Mouse (Mus musculus): Measurements from ENCODE around the gene Gtpbp2. TPM values are rescaled to one million over a fixed set of nuclear protein-coding genes. Genes with fewer than 3 reads are reported as not detected.

Gtpbp2 gene
- polyA plus RNA-seq, 1 experiment from 2014 or later: 37.6 TPM

DNA sequence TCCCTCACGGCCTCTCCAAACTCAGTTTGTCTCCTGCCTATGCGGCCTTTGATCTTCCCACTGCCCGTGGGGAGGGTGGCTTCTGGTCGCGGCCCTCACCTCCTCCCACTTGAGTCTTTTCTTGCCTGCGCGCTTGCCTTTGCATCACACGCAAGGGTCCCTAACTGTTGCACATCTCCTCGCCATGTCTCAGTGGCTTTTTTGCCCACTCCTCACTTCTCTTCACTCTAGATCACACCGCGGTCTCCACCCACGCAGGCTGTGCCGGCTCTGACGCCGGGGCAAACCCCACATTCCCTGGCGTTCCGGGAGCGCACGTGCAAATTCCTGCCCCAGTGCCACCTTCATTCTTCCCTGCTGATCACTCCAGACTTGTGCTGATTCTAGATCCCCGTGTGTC, 42.2 kb downstream of the Gtpbp2 start:
- DNase-seq (ENCODE audit: low spot score): no peak

DNA sequence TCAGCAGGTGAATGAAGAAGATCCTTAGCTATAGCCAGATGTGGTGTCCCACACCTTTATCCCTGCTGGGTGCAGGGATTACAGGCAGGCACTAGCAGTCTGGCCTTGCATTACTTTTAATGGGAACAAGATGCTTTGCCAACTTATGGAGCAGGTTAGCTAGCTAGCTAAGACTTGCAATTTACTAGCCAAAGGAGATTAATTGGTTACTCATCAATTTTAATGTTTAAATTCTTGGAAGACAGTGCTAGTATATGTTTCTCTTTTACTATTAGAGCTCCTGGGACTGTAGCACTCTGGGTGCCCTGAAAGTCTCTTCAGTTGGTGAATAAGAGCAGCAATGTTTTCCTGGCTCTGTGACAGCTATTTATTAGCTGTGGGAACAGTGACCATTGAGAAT, 45.8 kb downstream of the Gtpbp2 start:
- DNase-seq (ENCODE audit: low spot score): no peak

DNA sequence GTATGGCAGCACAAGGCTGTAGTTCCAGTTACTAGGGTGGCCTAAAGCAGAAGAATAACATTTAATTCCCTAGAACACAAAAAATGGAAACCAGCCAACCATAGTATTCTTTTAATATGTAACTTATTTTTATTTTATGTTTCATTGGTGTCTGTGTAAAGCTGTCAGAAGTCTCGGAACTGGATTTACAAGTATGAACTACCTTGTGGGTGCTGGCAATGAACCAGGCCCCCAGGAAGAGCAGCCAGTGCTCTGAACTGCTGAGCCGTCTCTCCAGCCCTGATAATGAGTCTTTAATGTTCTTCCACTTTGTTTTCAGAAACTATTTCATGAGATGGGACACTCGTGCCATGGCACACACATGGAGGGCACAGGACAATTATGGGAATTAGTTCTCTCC, 49.7 kb downstream of the Gtpbp2 start:
- no peak for DNase-seq (ENCODE audit: low spot score)

Other genes with a start within 250 kb of the Gtpbp2 start
- 1.1 and 1.3 TPM in 2 replicates for gene Vegfa, start 128.7 kb upstream of the Gtpbp2 start, polyA plus RNA-seq (2015; fragmentation: Nextera tagmentation; extraction: Ambion mirVana)
- gene Mrps18a, start 50.0 kb upstream of the Gtpbp2 start, polyA plus RNA-seq (2015; fragmentation: Nextera tagmentation; extraction: Ambion mirVana): 126 TPM in 2 replicates
- gene Rsph9, start 16.8 kb upstream of the Gtpbp2 start, polyA plus RNA-seq (2015; fragmentation: Nextera tagmentation; extraction: Ambion mirVana): 2.0 and 2.7 TPM in 2 replicates
- 61.6 and 62.3 TPM in 2 replicates for gene Mad2l1bp, start 7.5 kb upstream of the Gtpbp2 start, polyA plus RNA-seq (2015; fragmentation: Nextera tagmentation; extraction: Ambion mirVana)
- 21.5 and 24.0 TPM in 2 replicates for gene Polh, start 41.6 kb downstream of the Gtpbp2 start, polyA plus RNA-seq (2015; fragmentation: Nextera tagmentation; extraction: Ambion mirVana)
- gene Xpo5, start 41.8 kb downstream of the Gtpbp2 start, polyA plus RNA-seq (2015; fragmentation: Nextera tagmentation; extraction: Ambion mirVana): 25.2 and 26.8 TPM in 2 replicates
- 69.4 and 71.2 TPM in 2 replicates for gene Polr1c, start 87.0 kb downstream of the Gtpbp2 start, polyA plus RNA-seq (2015; fragmentation: Nextera tagmentation; extraction: Ambion mirVana)
- 119 and 124 TPM in 2 replicates for gene Yipf3, start 87.0 kb downstream of the Gtpbp2 start, polyA plus RNA-seq (2015; fragmentation: Nextera tagmentation; extraction: Ambion mirVana)
- gene Lrrc73, start 92.5 kb downstream of the Gtpbp2 start, polyA plus RNA-seq (2015; fragmentation: Nextera tagmentation; extraction: Ambion mirVana): 1.1 and 1.2 TPM in 2 replicates
- gene Tjap1, start 122.0 kb downstream of the Gtpbp2 start, polyA plus RNA-seq (2015; fragmentation: Nextera tagmentation; extraction: Ambion mirVana): 26.8 and 27.6 TPM in 2 replicates
- gene Dlk2, start 136.4 kb downstream of the Gtpbp2 start, polyA plus RNA-seq (2015; fragmentation: Nextera tagmentation; extraction: Ambion mirVana): 8.1 and 9.6 TPM in 2 replicates
- 3.5 and 4.0 TPM in 2 replicates for gene Abcc10, start 167.3 kb downstream of the Gtpbp2 start, polyA plus RNA-seq (2015; fragmentation: Nextera tagmentation; extraction: Ambion mirVana)
- gene Zfp318, start 222.7 kb downstream of the Gtpbp2 start, polyA plus RNA-seq (2015; fragmentation: Nextera tagmentation; extraction: Ambion mirVana): 5.4 and 5.6 TPM in 2 replicates